Mouse (Mus musculus): ENCODE results near the gene Mrnip.

The Mrnip gene

GRCm38 (mm10) chr11:50159347-50159746, 14.9 kb upstream of the Mrnip start:
- no peak for DNase-seq (ENCODE audit: low read depth)

- peak; percentile 83 for DNase-seq (ENCODE audit: low read depth)
These were observed 12.5 kb upstream of the Mrnip start for GRCm38 (mm10) chr11:50161578-50162304.

- DNase-seq (ENCODE audit: low read depth), result peak; percentile 20
These were observed 11.8 kb upstream of the Mrnip start for GRCm38 (mm10) chr11:50162338-50163050.

GRCm38 (mm10) chr11:50168352-50168751, 5.9 kb upstream of the Mrnip start:
- DNase-seq (ENCODE audit: low read depth), result no peak

- peak; percentile 98 for DNase-seq (ENCODE audit: low read depth)
These were observed 515 bp downstream of the Mrnip start for GRCm38 (mm10) chr11:50174730-50175187.

- no peak for DNase-seq (ENCODE audit: low read depth)
These were observed 2.1 kb downstream of the Mrnip start for GRCm38 (mm10) chr11:50176351-50176750.

- DNase-seq (ENCODE audit: low read depth), result no peak
These were observed 2.9 kb downstream of the Mrnip start for GRCm38 (mm10) chr11:50177111-50177510.

GRCm38 (mm10) chr11:50178532-50179488, 4.6 kb downstream of the Mrnip start:
- no peak for DNase-seq (ENCODE audit: low read depth)

GRCm38 (mm10) chr11:50180478-50181231, 6.4 kb downstream of the Mrnip start:
- DNase-seq (ENCODE audit: low read depth), result no peak

GRCm38 (mm10) chr11:50182702-50183101, 8.5 kb downstream of the Mrnip start:
- DNase-seq (ENCODE audit: low read depth), result no peak

GRCm38 (mm10) chr11:50184788-50185187, 10.5 kb downstream of the Mrnip start:
- DNase-seq (ENCODE audit: low read depth), result no peak

GRCm38 (mm10) chr11:50188682-50189081, 14.4 kb downstream of the Mrnip start:
- DNase-seq (ENCODE audit: low read depth), result no peak

GRCm38 (mm10) chr11:50190362-50190761, 16.1 kb downstream of the Mrnip start:
- DNase-seq (ENCODE audit: low read depth), result no peak

GRCm38 (mm10) chr11:50192278-50192677, 18.0 kb downstream of the Mrnip start:
- no peak for DNase-seq (ENCODE audit: low read depth)

- DNase-seq (ENCODE audit: low read depth), result no peak
These were observed 19.8 kb downstream of the Mrnip start for GRCm38 (mm10) chr11:50194070-50194469.

- DNase-seq (ENCODE audit: low read depth), result no peak
These were observed 20.5 kb downstream of the Mrnip start for GRCm38 (mm10) chr11:50194793-50195192.

GRCm38 (mm10) chr11:50197500-50197899, 23.3 kb downstream of the Mrnip start:
- no peak for DNase-seq (ENCODE audit: low read depth)

- DNase-seq (ENCODE audit: low read depth), result no peak
These were observed 24.1 kb downstream of the Mrnip start for GRCm38 (mm10) chr11:50198219-50198846.

- DNase-seq (ENCODE audit: low read depth), result no peak
These were observed 24.7 kb downstream of the Mrnip start for GRCm38 (mm10) chr11:50198916-50199315.

GRCm38 (mm10) chr11:50200613-50201012, 26.4 kb downstream of the Mrnip start:
- DNase-seq (ENCODE audit: low read depth), result no peak

GRCm38 (mm10) chr11:50201590-50201989, 27.3 kb downstream of the Mrnip start:
- no peak for DNase-seq (ENCODE audit: low read depth)
